Mouse (Mus musculus): ENCODE measurements at regions not wholly inside any gene's neighbourhood (a gene's known extent, or its start where the extent isn't known, plus 50 kb on each side); places are given as distances from the start of the nearest gene placed in this dataset.
A peak's percentile ranks its signal among the peaks of the same experiment; 100 is the strongest.

GRCm38 (mm10) chr4:150778683-150779082 lies 75.0 kb upstream of the Errfi1 start:
- Histone ChIP-seq H3K27me3 (ENCODE audit: insufficient read depth, low read length) (no peaks in the 10 kb centered on the region), H3K36me3 (ENCODE audit: insufficient read depth) (no peaks in the 10 kb centered on the region), H3K9me3 (ENCODE audit: low read length) (no peaks in the 10 kb centered on the region), H3K4me1 (ENCODE audit: insufficient read depth) (no peaks in the 10 kb centered on the region), H3K9ac (no peak overlapping the region), H3K4me2 (ENCODE audit: low read depth) (no peak overlapping the region), H3K4me3 (ENCODE audit: low read depth, low read length) (no peak overlapping the region), H3K27ac (ENCODE audit: low read depth, low read length) (no peak overlapping the region)
- WGBS: 71% methylated on average over 8 of the region's 8 CpGs
- DNase-seq: no peak
- no peak for TF ChIP-seq CTCF (IDR thresholded peaks at IDR 0.05; ENCODE audit: low read depth)
- no peak for ATAC-seq

GRCm38 (mm10) chr4:150775695-150776521 lies 77.8 kb upstream of the Errfi1 start:
- TF ChIP-seq CTCF (IDR thresholded peaks at IDR 0.05; ENCODE audit: low read depth): no peak
- Histone ChIP-seq H3K4me1 (ENCODE audit: insufficient read depth) (no peaks in the 10 kb centered on the region), H3K36me3 (ENCODE audit: insufficient read depth) (no peaks in the 10 kb centered on the region), H3K4me3 (ENCODE audit: low read depth, low read length) (no peak overlapping the region), H3K27me3 (ENCODE audit: insufficient read depth, low read length) (no peaks in the 10 kb centered on the region), H3K27ac (ENCODE audit: low read depth, low read length) (no peak overlapping the region), H3K4me2 (ENCODE audit: low read depth) (no peak overlapping the region), H3K9ac (no peak overlapping the region), H3K9me3 (ENCODE audit: low read length) (no peaks in the 10 kb centered on the region)
- DNase-seq (no peak), ATAC-seq (no peak)
- 74% methylated on average over 24 of the region's 24 CpGs for WGBS

- Histone ChIP-seq H3K4me1 (ENCODE audit: insufficient read depth) (no peaks in the 10 kb centered on the region), H3K36me3 (ENCODE audit: insufficient read depth) (no peaks in the 10 kb centered on the region), H3K27ac (ENCODE audit: low read depth, low read length) (no peak overlapping the region), H3K9ac (no peak overlapping the region), H3K4me2 (ENCODE audit: low read depth) (no peak overlapping the region), H3K9me3 (ENCODE audit: low read length) (no peaks in the 10 kb centered on the region), H3K4me3 (ENCODE audit: low read depth, low read length) (no peak overlapping the region), H3K27me3 (ENCODE audit: insufficient read depth, low read length) (no peaks in the 10 kb centered on the region)
- DNase-seq: no peak
- 93% methylated on average over 8 of the region's 8 CpGs for WGBS
- no peak for TF ChIP-seq CTCF (IDR thresholded peaks at IDR 0.05; ENCODE audit: low read depth)
- no peak for ATAC-seq
Measured at GRCm38 (mm10) chr4:150775281-150775680, 78.4 kb upstream of the Errfi1 start.

DNA sequence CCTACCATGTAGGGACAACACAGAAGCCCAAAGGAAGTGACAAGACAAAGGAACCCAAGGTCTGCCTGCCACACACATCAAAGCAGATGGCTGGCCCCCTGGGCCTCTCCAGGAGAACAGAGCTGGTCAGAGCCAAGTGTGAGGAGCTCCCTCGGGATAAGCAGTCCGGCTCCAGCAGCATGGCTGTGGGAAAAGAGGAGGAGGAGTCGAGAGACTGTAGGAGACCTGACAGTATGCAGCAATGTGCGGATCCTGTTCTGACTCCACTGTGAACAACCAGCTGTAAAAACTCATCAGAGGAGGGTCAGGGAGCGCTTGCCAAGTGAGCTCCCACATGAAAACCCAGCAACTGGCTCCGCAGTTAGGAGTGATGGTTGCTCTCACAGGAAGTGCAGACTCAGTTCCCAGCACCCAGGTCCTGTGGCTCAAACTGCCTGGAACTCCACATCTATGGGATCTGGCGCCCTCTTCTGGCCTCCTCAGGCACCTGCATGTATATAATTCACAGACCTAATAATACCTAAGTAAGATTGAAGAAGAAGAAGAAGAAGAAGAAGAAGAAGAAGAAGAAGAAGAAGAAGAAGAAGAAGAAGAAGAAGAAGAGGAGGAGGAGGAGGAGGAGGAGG lies 79.3 kb upstream of the Errfi1 start:
- no peak for ATAC-seq
- H3K4me2 ChIP-seq (ENCODE audit: low read depth): no peak overlapping the region
- no peaks in the 10 kb centered on the region for H3K27me3 ChIP-seq (ENCODE audit: insufficient read depth, low read length)
- no peak overlapping the region for H3K9ac ChIP-seq
- 85% methylated on average over 7 of the region's 7 CpGs for WGBS
- no peaks in the 10 kb centered on the region for H3K36me3 ChIP-seq (ENCODE audit: insufficient read depth)
- TF ChIP-seq CTCF (IDR thresholded peaks at IDR 0.05; ENCODE audit: low read depth): 0 out of 2 replicates have a peak, but pooled peaks have one; percentile 6
- H3K4me3 ChIP-seq (ENCODE audit: low read depth, low read length): no peak overlapping the region
- H3K4me1 ChIP-seq (ENCODE audit: insufficient read depth): no peaks in the 10 kb centered on the region
- H3K9me3 ChIP-seq (ENCODE audit: low read length): no peaks in the 10 kb centered on the region
- DNase-seq: no peak
- H3K27ac ChIP-seq (ENCODE audit: low read depth, low read length): no peak overlapping the region

DNA sequence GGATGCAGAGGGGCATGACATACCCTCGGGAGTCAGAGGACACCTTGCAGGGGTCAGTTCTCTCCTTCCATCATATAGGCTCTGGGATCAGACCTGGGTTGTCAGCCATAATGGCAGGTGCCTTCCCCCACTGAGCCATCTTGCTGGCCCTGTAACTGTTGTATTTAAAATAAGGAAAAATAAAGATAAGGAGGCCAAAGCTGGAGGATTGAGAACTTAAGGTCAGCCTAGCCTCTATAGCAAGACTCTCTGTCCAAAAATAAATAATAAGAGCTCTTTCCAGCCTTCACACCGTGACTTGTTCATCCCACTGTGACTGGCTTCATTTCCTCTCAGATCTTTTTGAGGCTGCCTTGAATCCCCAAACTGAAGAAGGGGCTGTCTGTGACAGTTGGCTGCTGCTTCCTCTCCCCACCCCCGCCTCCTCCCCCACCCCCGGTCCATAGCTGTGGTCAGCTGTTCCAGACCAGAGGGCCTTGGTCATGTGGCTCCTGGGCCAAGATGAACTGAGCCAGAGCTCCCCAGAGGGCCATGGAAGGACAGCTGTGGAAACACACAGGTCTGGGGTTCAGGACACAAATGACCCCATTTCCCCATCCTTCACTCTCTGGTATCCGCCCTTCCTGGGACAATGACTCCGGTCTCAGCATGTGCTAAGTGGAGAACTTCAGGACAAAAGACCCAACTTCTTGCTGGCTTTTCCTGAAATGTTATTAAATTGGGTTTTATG lies 81.6 kb upstream of the Errfi1 start:
- no peak for DNase-seq
- Histone ChIP-seq H3K27ac (ENCODE audit: low read depth, low read length) (no peak overlapping the region), H3K9ac (no peak overlapping the region), H3K36me3 (ENCODE audit: insufficient read depth) (no peaks in the 10 kb centered on the region), H3K4me1 (ENCODE audit: insufficient read depth) (no peaks in the 10 kb centered on the region), H3K9me3 (ENCODE audit: low read length) (no peaks in the 10 kb centered on the region), H3K4me2 (ENCODE audit: low read depth) (no peak overlapping the region), H3K27me3 (ENCODE audit: insufficient read depth, low read length) (no peaks in the 10 kb centered on the region), H3K4me3 (ENCODE audit: low read depth, low read length) (no peak overlapping the region)
- WGBS: 80% methylated on average over 6 of the region's 6 CpGs
- TF ChIP-seq CTCF (IDR thresholded peaks at IDR 0.05; ENCODE audit: low read depth): no peak
- ATAC-seq: no peak

DNA sequence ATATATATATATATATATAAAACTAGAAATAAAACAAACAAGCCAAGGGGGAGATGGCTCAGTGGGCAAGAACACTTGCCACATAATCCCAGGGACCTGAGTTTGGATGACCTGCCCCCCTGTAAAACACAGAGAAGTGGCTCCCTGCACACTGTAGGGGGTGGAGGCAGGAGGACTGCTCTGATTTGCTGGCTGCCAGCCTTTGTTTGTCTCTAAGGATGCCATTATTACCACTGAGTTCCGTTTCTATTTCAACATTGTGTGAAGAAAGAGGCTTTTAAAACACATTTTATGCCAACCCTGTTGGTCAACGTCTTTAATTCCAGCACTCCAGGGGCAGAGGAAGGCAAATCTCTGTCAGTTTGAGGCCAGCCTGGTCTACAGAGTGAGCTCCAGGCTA lies 82.2 kb upstream of the Errfi1 start:
- DNase-seq: no peak
- Histone ChIP-seq H3K27me3 (ENCODE audit: insufficient read depth, low read length) (no peaks in the 10 kb centered on the region), H3K36me3 (ENCODE audit: insufficient read depth) (no peaks in the 10 kb centered on the region), H3K4me3 (ENCODE audit: low read depth, low read length) (no peak overlapping the region), H3K27ac (ENCODE audit: low read depth, low read length) (no peak overlapping the region), H3K4me2 (ENCODE audit: low read depth) (no peak overlapping the region), H3K9ac (no peak overlapping the region), H3K4me1 (ENCODE audit: insufficient read depth) (no peaks in the 10 kb centered on the region), H3K9me3 (ENCODE audit: low read length) (no peaks in the 10 kb centered on the region)
- no peak for ATAC-seq
- 26% methylated on average over 2 of the region's 2 CpGs for WGBS
- no peak for TF ChIP-seq CTCF (IDR thresholded peaks at IDR 0.05; ENCODE audit: low read depth)

- Histone ChIP-seq H3K4me2 (ENCODE audit: low read depth) (no peak overlapping the region), H3K4me3 (ENCODE audit: low read depth, low read length) (no peak overlapping the region), H3K27ac (ENCODE audit: low read depth, low read length) (no peak overlapping the region), H3K4me1 (ENCODE audit: insufficient read depth) (no peaks in the 10 kb centered on the region), H3K27me3 (ENCODE audit: insufficient read depth, low read length) (no peaks in the 10 kb centered on the region), H3K9ac (no peak overlapping the region), H3K36me3 (ENCODE audit: insufficient read depth) (no peaks in the 10 kb centered on the region), H3K9me3 (ENCODE audit: low read length) (no peaks in the 10 kb centered on the region)
- no peak for DNase-seq
- WGBS: 67% methylated on average over 7 of the region's 7 CpGs
- TF ChIP-seq CTCF (IDR thresholded peaks at IDR 0.05; ENCODE audit: low read depth): no peak
- no peak for ATAC-seq
Measured at GRCm38 (mm10) chr4:150769043-150769442, 84.7 kb upstream of the Errfi1 start.
